Mouse (Mus musculus) neutrophil, adult 83 days (primary cell): ENCODE data around the gene Fktn. TPM values are rescaled to one million over a fixed set of nuclear protein-coding genes. Genes with fewer than 3 reads are reported as not detected.

Experiments
- total RNA-seq, 2 experiments: library from RNA; stranded (reverse); gene quantifications; one replicate each; pipeline ENCODE4 v1.2.4; 2023

The Fktn gene
- 1 to 10 TPM; 1.7 to 2.5 TPM for total RNA-seq

GRCm38 (mm10) chr4:53713704-53714050 lies at the start of gene Fktn:
Fktn (plus strand) TSS chr4:53713998.

GRCm38 (mm10) chr4:53825821-53826605 lies 112.2 kb downstream of the Fktn start, which contains the start of gene Tmem38b:
Tmem38b (plus strand) TSS chr4:53826045.

Other genes with a start within 250 kb of the Fktn start
- 1 to 10 TPM; 1.2 to 1.5 TPM for gene Fsd1l, start 82.5 kb upstream of the Fktn start, total RNA-seq
- under 1 TPM; 0.59 to 0.75 TPM for gene Tal2, start 65.7 kb downstream of the Fktn start, total RNA-seq
- 10 to 100 TPM; 42.1 to 43.4 TPM for gene Tmem38b, start 112.0 kb downstream of the Fktn start, total RNA-seq